ENCODE assay signal across 32 mouse cellular contexts in the genomic region with DNA sequence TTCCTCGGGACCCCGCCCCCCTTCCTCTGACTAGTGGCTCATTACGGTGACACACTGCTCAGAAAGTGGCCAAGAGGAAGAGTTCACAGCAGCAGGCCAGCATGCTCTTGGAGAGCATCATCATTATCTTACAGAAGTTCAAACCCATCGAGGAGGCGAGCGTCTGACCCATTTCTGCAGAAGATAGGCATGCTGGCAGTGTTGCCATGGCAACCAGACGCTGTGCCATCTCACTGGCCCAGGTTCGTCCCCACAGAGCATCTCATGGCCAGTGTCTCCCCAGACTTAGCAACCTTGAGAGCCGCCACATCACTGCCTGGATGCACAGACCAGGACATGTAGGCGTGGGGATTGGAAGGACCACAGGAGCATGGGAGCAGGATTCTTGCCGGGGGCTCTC. TPM values are rescaled to one million over a fixed set of nuclear protein-coding genes. Genes with fewer than 3 reads are reported as not detected.
DNase-seq lines count a peak whose midpoint lies in the region; ATAC-seq and TF ChIP-seq lines count a peak whose summit lies in the region.
"Had no signal": no experiment of that assay in that cellular context is flagged by ENCODE, and none has a peak within 500 bp of the region (broad histone marks: within the 10 kb centered on the region; RNA-seq: fewer than 3 reads in every experiment).

No protein-coding gene starts in this region.

- no peak overlapping the region for H3K4me3 ChIP-seq in forebrain, postnatal 0 days (ENCODE audit: low read depth, low read length)
- no peak overlapping the region for H3K4me3 ChIP-seq in forebrain, embryonic 14.5 days (ENCODE audit: low read depth, low read length)
- H3K4me3 ChIP-seq in midbrain, embryonic 14.5 days (replicated peaks; ENCODE audit: low read depth, low read length), result no peak overlapping the region
- H3K4me3 ChIP-seq in midbrain, embryonic 13.5 days (replicated peaks), result no peak overlapping the region
- H3K4me3 ChIP-seq in midbrain, postnatal 0 days (ENCODE audit: low read depth, low read length), result no peak overlapping the region
- H3K4me3 ChIP-seq in heart, embryonic 12.5 days, result no peak overlapping the region
- H3K4me3 ChIP-seq: embryonic facial prominence, embryonic 10.5 days; embryonic facial prominence, embryonic 15.5 days; forebrain, embryonic 12.5 days; gastrocnemius, adult 2 months; heart, embryonic 13.5 days; hindbrain, embryonic 15.5 days; intestine, embryonic 15.5 days; neural tube, embryonic 15.5 days had no signal

- H3K9me3 ChIP-seq in forebrain, postnatal 0 days (ENCODE audit: low read length), result no peaks in the 10 kb centered on the region
- no peaks in the 10 kb centered on the region for H3K9me3 ChIP-seq in forebrain, embryonic 14.5 days (replicated peaks; ENCODE audit: control insufficient read depth, low read length)
- H3K9me3 ChIP-seq in midbrain, embryonic 14.5 days (ENCODE audit: control insufficient read depth, low read length), result no peaks in the 10 kb centered on the region
- H3K9me3 ChIP-seq in midbrain, embryonic 13.5 days, result no peaks in the 10 kb centered on the region
- no peaks in the 10 kb centered on the region for H3K9me3 ChIP-seq in midbrain, postnatal 0 days (ENCODE audit: low read length)
- no peaks in the 10 kb centered on the region for H3K9me3 ChIP-seq in heart, embryonic 12.5 days (replicated peaks)
- H3K9me3 ChIP-seq: embryonic facial prominence, embryonic 10.5 days; embryonic facial prominence, embryonic 15.5 days; forebrain, embryonic 12.5 days; G1E; heart, embryonic 13.5 days; hindbrain, embryonic 15.5 days; intestine, embryonic 15.5 days; neural tube, embryonic 15.5 days had no signal

- H3K36me3 ChIP-seq in forebrain, postnatal 0 days (ENCODE audit: insufficient read depth), result no peaks in the 10 kb centered on the region
- no peaks in the 10 kb centered on the region for H3K36me3 ChIP-seq in forebrain, embryonic 14.5 days (ENCODE audit: control insufficient read depth, insufficient read depth, low read length)
- H3K36me3 ChIP-seq in midbrain, embryonic 14.5 days (ENCODE audit: control insufficient read depth, insufficient read depth, low read length), result no peaks in the 10 kb centered on the region
- H3K36me3 ChIP-seq in midbrain, embryonic 13.5 days, result no peaks in the 10 kb centered on the region
- no peaks in the 10 kb centered on the region for H3K36me3 ChIP-seq in midbrain, postnatal 0 days (ENCODE audit: insufficient read depth, low read length)
- H3K36me3 ChIP-seq in heart, embryonic 12.5 days, result no peaks in the 10 kb centered on the region
- H3K36me3 ChIP-seq: embryonic facial prominence, embryonic 10.5 days; embryonic facial prominence, embryonic 15.5 days; forebrain, embryonic 12.5 days; G1E; heart, embryonic 13.5 days; hindbrain, embryonic 15.5 days; intestine, embryonic 15.5 days; neural tube, embryonic 15.5 days had no signal

- WGBS in forebrain, postnatal 0 days, result 67% methylated on average over 11 of the region's 11 CpGs
- WGBS in forebrain, embryonic 14.5 days, result 71% methylated on average over 11 of the region's 11 CpGs
- WGBS in midbrain, embryonic 14.5 days, result 61% methylated on average over 11 of the region's 11 CpGs
- 61% methylated on average over 11 of the region's 11 CpGs for WGBS in midbrain, embryonic 13.5 days
- WGBS in midbrain, postnatal 0 days, result 48% methylated on average over 11 of the region's 11 CpGs
- WGBS in heart, embryonic 12.5 days, result 78% methylated on average over 11 of the region's 11 CpGs

- H3K4me1 ChIP-seq in forebrain, postnatal 0 days (ENCODE audit: insufficient read depth), result no peaks in the 10 kb centered on the region
- no peaks in the 10 kb centered on the region for H3K4me1 ChIP-seq in forebrain, embryonic 14.5 days (ENCODE audit: control insufficient read depth, insufficient read depth, low read length)
- no peaks in the 10 kb centered on the region; the same call in 1 of the 2 replicates for H3K4me1 ChIP-seq in midbrain, embryonic 14.5 days (ENCODE audit: control insufficient read depth, insufficient read depth, low read length)
- H3K4me1 ChIP-seq in midbrain, embryonic 13.5 days (replicated peaks), result peaks cover 4% of the 10 kb centered on the region; the same call in 1 of the 2 replicates
- H3K4me1 ChIP-seq in midbrain, postnatal 0 days (ENCODE audit: insufficient read depth, low read length), result 0 out of 2 replicates have a peak, but pooled peaks cover 4% of the 10 kb centered on the region
- no peaks in the 10 kb centered on the region for H3K4me1 ChIP-seq in heart, embryonic 12.5 days (replicated peaks)
- H3K4me1 ChIP-seq: forebrain, embryonic 12.5 days; heart, embryonic 13.5 days; intestine, embryonic 15.5 days had no signal

- no peak for TF ChIP-seq CTCF in forebrain, postnatal 0 days (IDR thresholded peaks at IDR 0.05; ENCODE audit: low read depth)
- no peak for TF ChIP-seq CTCF in midbrain, postnatal 0 days (IDR thresholded peaks at IDR 0.05)

- no peak overlapping the region for H3K9ac ChIP-seq in forebrain, postnatal 0 days
- H3K9ac ChIP-seq in forebrain, embryonic 14.5 days (ENCODE audit: low read length), result no peak overlapping the region
- H3K9ac ChIP-seq in midbrain, embryonic 14.5 days (replicated peaks; ENCODE audit: low read length), result no peak overlapping the region
- H3K9ac ChIP-seq in midbrain, embryonic 13.5 days (replicated peaks), result no peak overlapping the region
- no peak overlapping the region for H3K9ac ChIP-seq in midbrain, postnatal 0 days (replicated peaks; ENCODE audit: low read length, poor library complexity, severe bottlenecking)
- no peak overlapping the region for H3K9ac ChIP-seq in heart, embryonic 12.5 days
- H3K9ac ChIP-seq: embryonic facial prominence, embryonic 15.5 days; forebrain, embryonic 12.5 days; heart, embryonic 13.5 days; hindbrain, embryonic 15.5 days; intestine, embryonic 15.5 days; liver, embryonic 14.5 days; neural tube, embryonic 15.5 days had no signal

- H3K4me2 ChIP-seq in forebrain, postnatal 0 days (ENCODE audit: low read depth), result no peak overlapping the region
- H3K4me2 ChIP-seq in forebrain, embryonic 14.5 days (ENCODE audit: low read length), result no peak overlapping the region
- no peak overlapping the region for H3K4me2 ChIP-seq in midbrain, embryonic 14.5 days (ENCODE audit: low read length)
- H3K4me2 ChIP-seq in midbrain, embryonic 13.5 days (replicated peaks), result no peak overlapping the region
- H3K4me2 ChIP-seq in midbrain, postnatal 0 days (ENCODE audit: low read depth, low read length, poor library complexity, severe bottlenecking), result no peak overlapping the region
- H3K4me2 ChIP-seq in heart, embryonic 12.5 days, result no peak overlapping the region
- H3K4me2 ChIP-seq: embryonic facial prominence, embryonic 15.5 days; forebrain, embryonic 12.5 days; heart, embryonic 13.5 days; hindbrain, embryonic 15.5 days; intestine, embryonic 15.5 days; neural tube, embryonic 15.5 days had no signal

- DNase-seq in adrenal gland, postnatal 14 days, result peak; percentile 35
- no peak for DNase-seq in adrenal gland, adult 18-20 months (ENCODE audit: low spot score in 2 of 2)
- DNase-seq in forebrain, postnatal 0 days, result peak; percentile 35
- DNase-seq in forebrain, embryonic 14.5 days (ENCODE audit: low spot score), result no peak
- DNase-seq in midbrain, embryonic 14.5 days, result peak; percentile 57
- DNase-seq in midbrain, postnatal 0 days (ENCODE audit: low spot score), result peak; percentile 37
- DNase-seq: gastrocnemius, adult 2 months; gastrocnemius, postnatal 36 days; heart, adult 18-20 months; heart, postnatal 10 days; kidney, adult 8-10 months; kidney, postnatal 10 days; layer of hippocampus, postnatal 36 days; liver; lung, adult 2 months; lung, postnatal 10 days; right cerebral cortex, adult 18-20 months; thymus, adult 2 months; thymus, postnatal 36 days had no signal

- ATAC-seq in forebrain, postnatal 0 days, result no peak; the same call in 1 of the 2 replicates
- no peak for ATAC-seq in forebrain, embryonic 14.5 days
- ATAC-seq in midbrain, embryonic 14.5 days (ENCODE audit: low FRiP score, low TSS enrichment), result no peak
- ATAC-seq in midbrain, embryonic 13.5 days, result no peak
- ATAC-seq in midbrain, postnatal 0 days (ENCODE audit: low FRiP score), result no peak
- no peak for ATAC-seq in heart, embryonic 12.5 days (ENCODE audit: insufficient number of reproducible peaks, low FRiP score)
- ATAC-seq: intestine, embryonic 15.5 days had no signal

- H3K27me3 ChIP-seq in forebrain, postnatal 0 days (ENCODE audit: insufficient read depth, low read length), result no peaks in the 10 kb centered on the region
- H3K27me3 ChIP-seq in forebrain, embryonic 14.5 days (replicated peaks; ENCODE audit: control insufficient read depth, insufficient read depth, low read length), result no peaks in the 10 kb centered on the region
- no peaks in the 10 kb centered on the region for H3K27me3 ChIP-seq in midbrain, embryonic 14.5 days (ENCODE audit: control insufficient read depth, insufficient read depth, low read length)
- no peaks in the 10 kb centered on the region; the same call in 1 of the 2 replicates for H3K27me3 ChIP-seq in midbrain, embryonic 13.5 days
- no peaks in the 10 kb centered on the region for H3K27me3 ChIP-seq in midbrain, postnatal 0 days (ENCODE audit: insufficient read depth, low read length)
- H3K27me3 ChIP-seq in heart, embryonic 12.5 days (replicated peaks), result peaks cover 26% of the 10 kb centered on the region
- H3K27me3 ChIP-seq: embryonic facial prominence, embryonic 15.5 days; hindbrain, embryonic 15.5 days; intestine, embryonic 15.5 days; neural tube, embryonic 15.5 days had no signal

- H3K27ac ChIP-seq in forebrain, postnatal 0 days (ENCODE audit: low read depth, low read length), result no peak overlapping the region
- H3K27ac ChIP-seq in forebrain, embryonic 14.5 days (ENCODE audit: low read depth, low read length), result no peak overlapping the region
- H3K27ac ChIP-seq in midbrain, embryonic 14.5 days (replicated peaks; ENCODE audit: low read depth, low read length), result no peak overlapping the region
- no peak overlapping the region for H3K27ac ChIP-seq in midbrain, embryonic 13.5 days
- H3K27ac ChIP-seq in midbrain, postnatal 0 days (ENCODE audit: low read depth, low read length), result no peak overlapping the region
- no peak overlapping the region for H3K27ac ChIP-seq in heart, embryonic 12.5 days (ENCODE audit: poor library complexity, severe bottlenecking)
- H3K27ac ChIP-seq: embryonic facial prominence, embryonic 10.5 days; embryonic facial prominence, embryonic 15.5 days; forebrain, embryonic 12.5 days; gastrocnemius, adult 2 months; heart, embryonic 13.5 days; hindbrain, embryonic 15.5 days; intestine, embryonic 15.5 days; liver, embryonic 14.5 days; macrophage; neural tube, embryonic 15.5 days had no signal

RNA-seq across cellular contexts. Expression of gene Olfm1, which starts 54.3 kb away (rescaled TPM):
- total RNA-seq in adrenal gland, postnatal 14 days (2021), result 32.3 and 37.4 TPM in 2 replicates
- total RNA-seq in adrenal gland, adult 18-20 months (2021), result 10 to 100 TPM; 38.0 to 38.7 TPM
- 277 and 344 TPM in 2 replicates for total RNA-seq in forebrain, postnatal 0 days (2014; rRNA removed)
- 347 and 444 TPM in 2 replicates for polyA plus RNA-seq in forebrain, postnatal 0 days (2015; fragmentation: Nextera tagmentation; extraction: Ambion mirVana)
- polyA plus RNA-seq in forebrain, embryonic 14.5 days (2014; fragmentation: Nextera tagmentation; extraction: Ambion mirVana), result 173 and 218 TPM in 2 replicates
- polyA plus RNA-seq in midbrain, embryonic 14.5 days (2014; fragmentation: Nextera tagmentation; extraction: Ambion mirVana), result 295 and 301 TPM in 2 replicates
- polyA plus RNA-seq in midbrain, embryonic 13.5 days (2015; fragmentation: Nextera tagmentation; extraction: Ambion mirVana), result 171 and 203 TPM in 2 replicates
- total RNA-seq in midbrain, postnatal 0 days (2014; rRNA removed), result 486 and 500 TPM in 2 replicates
- 426 and 440 TPM in 2 replicates for polyA plus RNA-seq in midbrain, postnatal 0 days (2015; fragmentation: Nextera tagmentation; extraction: Ambion mirVana)
- 6.1 and 6.2 TPM in 2 replicates for polyA plus RNA-seq in heart, embryonic 12.5 days (2016; fragmentation: Nextera tagmentation; extraction: Ambion mirVana)
- total RNA-seq: hematopoietic stem cell, adult 5-6 weeks had no signal

Comparison
In these comparisons a context has a peak if more than half of its experiments do, and no peak if none do; other contexts are left out.
1. DNase-seq: peak in adrenal gland, postnatal 14 days (single experiment), forebrain, postnatal 0 days (single experiment), midbrain, embryonic 14.5 days (single experiment) and midbrain, postnatal 0 days (single experiment); none in adrenal gland, adult 18-20 months (0 of 2) and forebrain, embryonic 14.5 days (single experiment).
2. RNA of gene Olfm1, which starts 54.3 kb away (polyA plus RNA-seq): 347 to 444 TPM in forebrain, postnatal 0 days, 426 to 440 TPM in midbrain, postnatal 0 days, 295 to 301 TPM in midbrain, embryonic 14.5 days, 171 to 203 TPM in midbrain, embryonic 13.5 days and 173 to 218 TPM in forebrain, embryonic 14.5 days; 6.1 to 6.2 TPM in heart, embryonic 12.5 days; every median in the first group is over 10 times any median in the second.